Mouse (Mus musculus): ENCODE results near the gene Hip1r. TPM values are rescaled to one million over a fixed set of nuclear protein-coding genes. Genes with fewer than 3 reads are reported as not detected.
"Not testable (repeated sequence)": the region's sequence is repeated elsewhere in the genome, so short reads cannot be mapped to it uniquely, and the experiment has no call there.

Gene Hip1r
- polyA plus RNA-seq, 1 experiment from 2014 or later: 20.4 TPM

DNA sequence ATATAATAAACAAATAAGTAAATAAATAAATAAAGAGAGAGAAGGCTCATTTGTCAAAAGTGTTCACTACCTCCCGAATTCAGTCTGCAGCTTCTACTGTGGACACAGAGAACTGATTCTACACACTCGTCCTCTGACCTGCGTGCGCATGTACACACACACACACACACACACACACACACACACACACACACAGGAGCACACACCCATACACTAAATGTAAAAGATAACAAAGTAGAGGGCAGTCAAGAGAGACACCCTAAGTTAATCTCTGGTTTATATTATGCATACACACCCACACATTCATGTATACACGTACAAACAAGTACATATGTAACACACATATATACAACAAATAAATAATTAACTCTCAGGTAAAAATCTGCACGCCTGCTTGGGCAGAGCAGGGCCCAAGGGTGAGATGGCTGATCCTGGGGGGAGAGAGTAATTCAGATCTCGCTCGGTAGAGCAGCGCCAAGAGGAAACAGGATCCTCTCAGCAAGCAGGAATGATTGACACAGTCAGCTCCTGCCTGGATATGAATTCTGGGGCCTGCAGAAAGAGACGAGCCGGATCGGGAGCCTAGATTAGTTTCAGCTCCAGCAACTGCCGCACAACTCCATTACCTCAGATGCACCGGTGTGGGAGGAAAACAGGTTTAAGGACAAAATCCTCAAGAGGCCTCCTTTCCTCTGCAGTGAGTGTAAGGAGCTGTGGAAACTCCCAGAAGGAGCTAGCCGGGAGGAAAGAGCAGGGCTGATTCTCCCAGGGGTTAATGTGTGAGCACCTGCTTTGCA lies 76.0 kb downstream of the Hip1r start:
- 63% methylated on average over 15 of the region's 15 CpGs for WGBS
- Histone ChIP-seq H3K36me3 (no peaks in the 10 kb centered on the region), H3K9ac (peak overlapping the region; percentile 43), H3K27me3 (no peaks in the 10 kb centered on the region), H3K4me3 (no peak overlapping the region), H3K4me1 (peaks cover 24% of the 10 kb centered on the region), H3K9me3 (replicated peaks) (no peaks in the 10 kb centered on the region), H3K27ac (peak overlapping the region; percentile 66), H3K4me2 (replicated peaks) (0 out of 2 replicates have a peak overlapping the region, but pooled peaks have one; percentile 0)
- no peak for ATAC-seq (ENCODE audit: low FRiP score)

DNA sequence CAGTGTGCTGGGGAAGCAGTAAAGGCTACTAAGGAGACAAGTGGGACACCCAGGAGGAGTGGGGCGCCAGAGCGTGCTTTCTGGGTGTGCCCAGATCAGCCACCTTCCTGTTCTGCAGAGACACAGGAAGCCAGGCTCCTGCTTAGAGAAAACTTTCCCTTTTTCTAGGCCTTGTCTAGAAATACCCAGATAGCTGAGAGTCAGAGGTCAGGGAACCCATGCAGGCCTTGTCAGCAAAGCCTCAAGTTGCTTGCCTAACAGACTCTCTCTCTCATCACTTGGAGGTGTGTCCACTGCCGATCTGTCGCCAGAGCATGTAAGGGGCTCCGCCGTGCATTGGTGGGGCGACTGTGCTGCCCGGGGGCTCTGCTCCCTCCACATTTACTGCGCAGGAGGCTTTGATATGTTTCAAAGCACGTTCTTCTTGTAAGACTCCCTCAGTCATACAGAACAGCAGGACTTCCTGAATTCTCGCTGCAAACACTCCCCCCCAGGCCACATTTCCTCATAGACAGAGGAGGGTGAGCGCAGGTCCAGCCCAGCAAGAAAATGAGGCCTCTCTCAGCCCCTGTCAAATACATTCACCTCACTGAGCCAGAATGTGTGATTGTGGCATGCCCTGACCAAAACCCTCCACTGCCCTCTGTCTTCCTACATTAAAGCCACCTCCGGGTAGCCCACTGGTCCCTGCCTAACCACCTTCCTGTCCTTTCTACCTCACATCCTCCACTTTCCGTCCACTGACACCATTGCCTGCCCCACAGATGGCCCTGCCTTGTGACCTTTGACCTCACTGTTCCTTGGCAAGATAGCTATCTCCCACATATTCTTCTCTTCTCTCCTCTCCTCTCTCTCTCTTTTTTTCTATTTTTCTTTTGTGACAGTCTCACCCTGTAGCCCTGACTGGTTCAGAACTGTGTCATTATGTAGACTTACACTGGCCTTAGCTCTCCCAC lies 76.9 kb downstream of the Hip1r start:
- 36% methylated on average over 14 of the region's 14 CpGs for WGBS
- H3K36me3 ChIP-seq: no peaks in the 10 kb centered on the region
- H3K9ac ChIP-seq: peak overlapping the region; percentile 43
- 0 out of 2 replicates have a peak overlapping the region, but pooled peaks have one; percentile 1 for H3K4me3 ChIP-seq
- H3K9me3 ChIP-seq (replicated peaks): no peaks in the 10 kb centered on the region
- ATAC-seq (ENCODE audit: low FRiP score): no peak
- H3K4me1 ChIP-seq: peaks cover 21% of the 10 kb centered on the region
- H3K4me2 ChIP-seq (replicated peaks): peak overlapping the region; percentile 9; the same call in 1 of the 2 replicates
- H3K27ac ChIP-seq: peak overlapping the region; percentile 66
- no peaks in the 10 kb centered on the region for H3K27me3 ChIP-seq

DNA sequence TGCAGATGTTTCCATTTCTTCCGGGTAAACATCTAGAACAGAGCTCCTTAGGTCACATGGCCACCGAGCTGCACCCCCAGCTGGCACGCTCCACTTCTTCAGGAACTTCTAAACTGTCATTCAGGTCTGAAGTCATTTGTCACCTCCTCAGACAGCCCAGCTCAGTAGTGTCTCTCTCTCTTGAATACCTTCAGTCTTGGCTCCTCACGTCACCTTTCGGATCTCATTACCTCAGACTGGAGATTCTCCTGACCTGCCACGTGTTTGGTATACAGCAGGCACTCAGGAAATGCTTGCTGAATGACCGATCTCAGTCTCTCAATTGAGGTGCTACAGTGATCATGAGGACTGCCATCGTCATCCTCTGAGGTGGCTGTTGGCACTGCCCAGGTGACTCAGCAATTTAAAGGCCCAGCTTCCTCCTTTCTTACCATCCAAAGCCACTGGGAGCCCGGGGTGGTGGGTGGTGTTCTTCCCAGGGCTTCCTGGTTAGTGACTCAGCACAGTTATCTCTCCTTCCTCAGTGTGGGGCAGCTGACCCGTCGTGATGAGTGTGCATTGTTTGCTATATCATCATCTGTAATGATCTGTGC lies 78.6 kb downstream of the Hip1r start:
- Histone ChIP-seq H3K4me3 (no peak overlapping the region), H3K27me3 (no peaks in the 10 kb centered on the region), H3K4me1 (peaks cover 16% of the 10 kb centered on the region), H3K36me3 (no peaks in the 10 kb centered on the region), H3K4me2 (replicated peaks) (no peak overlapping the region), H3K27ac (no peak overlapping the region), H3K9ac (no peak overlapping the region), H3K9me3 (replicated peaks) (no peaks in the 10 kb centered on the region)
- whole genome bisulfite sequencing: 85% methylated on average over 11 of the region's 11 CpGs
- ATAC-seq (ENCODE audit: low FRiP score): no peak

DNA sequence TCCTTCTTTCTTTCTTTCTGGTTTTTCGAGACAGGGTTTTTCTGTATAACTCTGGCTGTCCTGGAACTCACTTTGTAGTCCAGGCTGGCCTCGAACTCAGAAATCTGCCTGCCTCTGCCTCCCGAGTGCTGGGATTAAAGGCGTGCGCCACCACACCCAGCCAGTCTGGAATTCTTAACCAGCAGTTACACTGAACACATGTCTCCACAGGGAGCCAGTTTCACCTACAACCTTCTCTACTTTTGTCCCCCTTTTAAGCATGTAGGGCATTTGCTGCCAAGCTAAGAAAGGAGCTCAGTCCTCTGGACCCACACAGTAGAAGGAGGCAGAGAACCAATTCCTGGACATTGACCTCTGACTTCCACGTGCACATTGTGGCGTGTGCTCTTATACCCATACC lies 79.2 kb downstream of the Hip1r start:
- H3K27ac ChIP-seq; ATAC-seq (ENCODE audit: low FRiP score); H3K9me3 ChIP-seq (replicated peaks); H3K9ac ChIP-seq; H3K36me3 ChIP-seq; H3K4me2 ChIP-seq (replicated peaks); H3K4me3 ChIP-seq; H3K27me3 ChIP-seq: not testable (repeated sequence)
- peaks cover 16% of the 10 kb centered on the region for H3K4me1 ChIP-seq
- 95% methylated on average over 7 of the region's 7 CpGs for WGBS

Small RNA genes lying within 50 kb of the gene (microRNA-seq; reads per million reads assigned to microRNA genes)
- gene Mir7032: 0.81 reads per million

Other genes starting within 250 kb of the Hip1r start
- gene Rsrc2, start 224.2 kb upstream of the Hip1r start, polyA plus RNA-seq (2016; fragmentation: Nextera tagmentation; extraction: Ambion mirVana): 166 and 182 TPM in 2 replicates
- gene Kntc1, start 223.9 kb upstream of the Hip1r start, polyA plus RNA-seq (2016; fragmentation: Nextera tagmentation; extraction: Ambion mirVana): 26.6 and 30.4 TPM in 2 replicates
- gene Hcar2, start 108.1 kb upstream of the Hip1r start, polyA plus RNA-seq (2016; fragmentation: Nextera tagmentation; extraction: Ambion mirVana): not detected in 2 replicates
- gene Hcar1, start 93.6 kb upstream of the Hip1r start, polyA plus RNA-seq (2016; fragmentation: Nextera tagmentation; extraction: Ambion mirVana): 0.18 and 0.50 TPM in 2 replicates
- 153 and 180 TPM in 2 replicates for gene Denr, start 66.5 kb upstream of the Hip1r start, polyA plus RNA-seq (2016; fragmentation: Nextera tagmentation; extraction: Ambion mirVana)
- gene Gm43518, start 46.2 kb upstream of the Hip1r start, polyA plus RNA-seq (2016; fragmentation: Nextera tagmentation; extraction: Ambion mirVana): 3.4 and 4.0 TPM in 2 replicates
- 5.3 and 7.4 TPM in 2 replicates for gene Ccdc62, start 42.9 kb upstream of the Hip1r start, polyA plus RNA-seq (2016; fragmentation: Nextera tagmentation; extraction: Ambion mirVana)
- gene Vps37b, start 58.6 kb downstream of the Hip1r start, polyA plus RNA-seq (2016; fragmentation: Nextera tagmentation; extraction: Ambion mirVana): 70.8 and 78.6 TPM in 2 replicates
- gene Abcb9, start 122.2 kb downstream of the Hip1r start, polyA plus RNA-seq (2016; fragmentation: Nextera tagmentation; extraction: Ambion mirVana): 3.7 and 3.8 TPM in 2 replicates
- gene Ogfod2, start 138.7 kb downstream of the Hip1r start, polyA plus RNA-seq (2016; fragmentation: Nextera tagmentation; extraction: Ambion mirVana): 19.6 and 25.7 TPM in 2 replicates
- 86.4 and 88.8 TPM in 2 replicates for gene Arl6ip4, start 142.5 kb downstream of the Hip1r start, polyA plus RNA-seq (2016; fragmentation: Nextera tagmentation; extraction: Ambion mirVana)